Mouse (Mus musculus) kidney, adult 18-20 months (tissue): ENCODE measurements around the gene Pex14.

ENCODE experiments used
- DNase-seq: peaks from one replicate; pipeline ENCODE4 v3.0.0; 2021

Pex14 gene

GRCm38 (mm10) chr4:148912826-148913590, 186.7 kb downstream of the Pex14 start:
- DNase-seq, result no peak

- DNase-seq, result no peak
Observed at GRCm38 (mm10) chr4:148912134-148912533, 187.5 kb downstream of the Pex14 start.
